Mouse (Mus musculus): ENCODE results near the gene 1700113H08Rik. TPM values are rescaled to one million over a fixed set of nuclear protein-coding genes. Genes with fewer than 3 reads are reported as not detected.

1700113H08Rik gene
- total RNA-seq, 1 experiment: not detected

GRCm38 (mm10) chr10:87046469-87046868, 11.4 kb upstream of the 1700113H08Rik start:
- H3K36me3 ChIP-seq (ENCODE audit: control insufficient read depth, insufficient read depth, low read length, poor library complexity, severe bottlenecking): no peaks in the 10 kb centered on the region
- no peak overlapping the region for H3K9ac ChIP-seq (ENCODE audit: insufficient read depth, low read depth, low read length, poor library complexity, severe bottlenecking)
- TF ChIP-seq MAFK (IDR thresholded peaks at IDR 0.05; ENCODE audit: insufficient read depth, low read depth, low read length) (no peak), HCFC1 (IDR thresholded peaks at IDR 0.05; ENCODE audit: borderline replicate concordance, insufficient read depth, low read length) (no peak), ZNF384 (IDR thresholded peaks at IDR 0.05; ENCODE audit: low read depth, low read length) (no peak)
- DNase-seq (ENCODE audit: low read depth, low spot score): no peak
- in situ Hi-C loops (cut with MboI; ENCODE audit: low sequenced_read_pairs in 2 of 2, unreplicated experiment in 2 of 2): loop anchor here (25.0 kb wide), 2 partner anchors 466 to 1266 kb away; partner anchors contain the start of gene Pah (in 1 of the 2)
- H3K9me3 ChIP-seq (ENCODE audit: control insufficient read depth, insufficient read depth, low read depth, low read length): no peaks in the 10 kb centered on the region
- H3K4me3 ChIP-seq (ENCODE audit: insufficient read depth in 1 of 2, low read depth in 1 of 2, low read length in 2 of 2, poor library complexity in 1 of 2, severe bottlenecking in 1 of 2): no peak overlapping the region
- H3K27ac ChIP-seq (ENCODE audit: insufficient read depth, low read depth, low read length, poor library complexity, severe bottlenecking): no peak overlapping the region
- no peaks in the 10 kb centered on the region for H3K4me1 ChIP-seq (ENCODE audit: control insufficient read depth in 2 of 2, insufficient read depth in 2 of 2, low read length in 2 of 2, poor library complexity in 1 of 2)

- DNase-seq (ENCODE audit: low read depth, low spot score): no peak
- Histone ChIP-seq H3K4me1 (ENCODE audit: control insufficient read depth in 2 of 2, insufficient read depth in 2 of 2, low read length in 2 of 2, poor library complexity in 1 of 2) (no peaks in the 10 kb centered on the region), H3K4me3 (ENCODE audit: insufficient read depth in 1 of 2, low read depth in 1 of 2, low read length in 2 of 2, poor library complexity in 1 of 2, severe bottlenecking in 1 of 2) (no peak overlapping the region), H3K27ac (ENCODE audit: insufficient read depth, low read depth, low read length, poor library complexity, severe bottlenecking) (no peak overlapping the region), H3K9ac (ENCODE audit: insufficient read depth, low read depth, low read length, poor library complexity, severe bottlenecking) (no peak overlapping the region), H3K36me3 (ENCODE audit: control insufficient read depth, insufficient read depth, low read length, poor library complexity, severe bottlenecking) (no peaks in the 10 kb centered on the region), H3K9me3 (ENCODE audit: control insufficient read depth, insufficient read depth, low read depth, low read length) (no peaks in the 10 kb centered on the region)
- in situ Hi-C loops (cut with MboI; ENCODE audit: low sequenced_read_pairs in 2 of 2, unreplicated experiment in 2 of 2): loop anchor here (25.0 kb wide), 2 partner anchors 465 to 1265 kb away; partner anchors contain the start of gene Pah (in 1 of the 2)
- TF ChIP-seq CHD2 (IDR thresholded peaks at IDR 0.05; ENCODE audit: low read depth, low read length): no peak
- TF ChIP-seq ZNF384 (IDR thresholded peaks at IDR 0.05; ENCODE audit: low read depth, low read length): no peak
- TF ChIP-seq ZC3H11A (IDR thresholded peaks at IDR 0.05; ENCODE audit: borderline replicate concordance, low read depth, low read length): no peak
- no peak for TF ChIP-seq HCFC1 (IDR thresholded peaks at IDR 0.05; ENCODE audit: borderline replicate concordance, insufficient read depth, low read length)
- no peak for TF ChIP-seq MAFK (IDR thresholded peaks at IDR 0.05; ENCODE audit: insufficient read depth, low read depth, low read length)
Observed at GRCm38 (mm10) chr10:87046931-87047468, 10.8 kb upstream of the 1700113H08Rik start.

GRCm38 (mm10) chr10:87049179-87049578, 8.7 kb upstream of the 1700113H08Rik start:
- no peak overlapping the region for H3K27ac ChIP-seq (ENCODE audit: insufficient read depth, low read depth, low read length, poor library complexity, severe bottlenecking)
- no peaks in the 10 kb centered on the region for H3K36me3 ChIP-seq (ENCODE audit: control insufficient read depth, insufficient read depth, low read length, poor library complexity, severe bottlenecking)
- H3K4me3 ChIP-seq (ENCODE audit: insufficient read depth in 1 of 2, low read depth in 1 of 2, low read length in 2 of 2, poor library complexity in 1 of 2, severe bottlenecking in 1 of 2): no peak overlapping the region
- H3K9ac ChIP-seq (ENCODE audit: insufficient read depth, low read depth, low read length, poor library complexity, severe bottlenecking): no peak overlapping the region
- no peak for TF ChIP-seq ZC3H11A (IDR thresholded peaks at IDR 0.05; ENCODE audit: borderline replicate concordance, low read depth, low read length)
- TF ChIP-seq ZNF384 (IDR thresholded peaks at IDR 0.05; ENCODE audit: low read depth, low read length): no peak
- TF ChIP-seq CHD2 (IDR thresholded peaks at IDR 0.05; ENCODE audit: low read depth, low read length): no peak
- no peaks in the 10 kb centered on the region for H3K4me1 ChIP-seq (ENCODE audit: control insufficient read depth in 2 of 2, insufficient read depth in 2 of 2, low read length in 2 of 2, poor library complexity in 1 of 2)
- in situ Hi-C loops (cut with MboI; ENCODE audit: low sequenced_read_pairs in 2 of 2, unreplicated experiment in 2 of 2): loop anchor here (25.0 kb wide), 2 partner anchors 463 to 1263 kb away; partner anchors contain the start of gene Pah (in 1 of the 2)
- H3K9me3 ChIP-seq (ENCODE audit: control insufficient read depth, insufficient read depth, low read depth, low read length): no peaks in the 10 kb centered on the region
- no peak for DNase-seq (ENCODE audit: low read depth, low spot score)

- Histone ChIP-seq H3K36me3 (ENCODE audit: control insufficient read depth, insufficient read depth, low read length, poor library complexity, severe bottlenecking) (no peaks in the 10 kb centered on the region), H3K4me1 (ENCODE audit: control insufficient read depth in 2 of 2, insufficient read depth in 2 of 2, low read length in 2 of 2, poor library complexity in 1 of 2) (no peaks in the 10 kb centered on the region), H3K27ac (ENCODE audit: insufficient read depth, low read depth, low read length, poor library complexity, severe bottlenecking) (no peak overlapping the region), H3K4me3 (ENCODE audit: insufficient read depth in 1 of 2, low read depth in 1 of 2, low read length in 2 of 2, poor library complexity in 1 of 2, severe bottlenecking in 1 of 2) (no peak overlapping the region), H3K9me3 (ENCODE audit: control insufficient read depth, insufficient read depth, low read depth, low read length) (no peaks in the 10 kb centered on the region), H3K9ac (ENCODE audit: insufficient read depth, low read depth, low read length, poor library complexity, severe bottlenecking) (no peak overlapping the region)
- TF ChIP-seq ZNF384 (IDR thresholded peaks at IDR 0.05; ENCODE audit: low read depth, low read length): no peak
- DNase-seq (ENCODE audit: low read depth, low spot score): no peak
- in situ Hi-C loops (cut with MboI; ENCODE audit: low sequenced_read_pairs in 2 of 2, unreplicated experiment in 2 of 2): no loop called here
Observed at GRCm38 (mm10) chr10:87051714-87052113, 6.1 kb upstream of the 1700113H08Rik start.

GRCm38 (mm10) chr10:87058251-87058925, 543 bp downstream of the 1700113H08Rik start:
- 0 out of 2 replicates have a peak, but pooled peaks have one; percentile 12 for TF ChIP-seq ZNF384 (IDR thresholded peaks at IDR 0.05; ENCODE audit: low read depth, low read length)
- no peak for TF ChIP-seq ZC3H11A (IDR thresholded peaks at IDR 0.05; ENCODE audit: borderline replicate concordance, low read depth, low read length)
- no peak for TF ChIP-seq HCFC1 (IDR thresholded peaks at IDR 0.05; ENCODE audit: borderline replicate concordance, insufficient read depth, low read length)
- no peak for TF ChIP-seq CHD2 (IDR thresholded peaks at IDR 0.05; ENCODE audit: low read depth, low read length)
- no peak for TF ChIP-seq MAFK (IDR thresholded peaks at IDR 0.05; ENCODE audit: insufficient read depth, low read depth, low read length)
- Histone ChIP-seq H3K9ac (ENCODE audit: insufficient read depth, low read depth, low read length, poor library complexity, severe bottlenecking) (peak overlapping the region; percentile 32; the same call in 1 of the 2 replicates), H3K27ac (ENCODE audit: insufficient read depth, low read depth, low read length, poor library complexity, severe bottlenecking) (no peak overlapping the region), H3K4me1 (ENCODE audit: control insufficient read depth in 2 of 2, insufficient read depth in 2 of 2, low read length in 2 of 2, poor library complexity in 1 of 2) (no peaks in the 10 kb centered on the region), H3K36me3 (ENCODE audit: control insufficient read depth, insufficient read depth, low read length, poor library complexity, severe bottlenecking) (no peaks in the 10 kb centered on the region), H3K9me3 (ENCODE audit: control insufficient read depth, insufficient read depth, low read depth, low read length) (no peaks in the 10 kb centered on the region), H3K4me3 (ENCODE audit: insufficient read depth in 1 of 2, low read depth in 1 of 2, low read length in 2 of 2, poor library complexity in 1 of 2, severe bottlenecking in 1 of 2) (peak overlapping the region; percentile 63 to 64)
- DNase-seq (ENCODE audit: low read depth, low spot score): no peak
- in situ Hi-C loops (cut with MboI; ENCODE audit: low sequenced_read_pairs in 2 of 2, unreplicated experiment in 2 of 2): no loop called here

All from ES-E14 (cell line).